12 mouse cellular contexts compared by ENCODE assay signal in genomic region chr7:28949298-28949697, GRCm38 (mm10). TPM values are rescaled to one million over a fixed set of nuclear protein-coding genes. Genes with fewer than 3 reads are reported as not detected.
DNase-seq lines count a peak whose midpoint lies in the region; ATAC-seq and TF ChIP-seq lines count a peak whose summit lies in the region.
"Had no signal": no experiment of that assay in that cellular context is flagged by ENCODE, and none has a peak within 500 bp of the region (broad histone marks: within the 10 kb centered on the region; RNA-seq: fewer than 3 reads in every experiment).

No protein-coding gene starts in this region.

- 55% methylated on average over 2 of the region's 2 CpGs for WGBS in heart, embryonic 14.5 days
- 59% methylated on average over 2 of the region's 2 CpGs for WGBS in lung, embryonic 14.5 days
- 65% methylated on average over 2 of the region's 2 CpGs for WGBS in intestine, embryonic 15.5 days
- WGBS in stomach, embryonic 16.5 days: 66% methylated on average over 2 of the region's 2 CpGs

- TF ChIP-seq CTCF in lung, embryonic 14.5 days (IDR thresholded peaks at IDR 0.05; ENCODE audit: low read depth): no peak

- no peaks in the 10 kb centered on the region for H3K9me3 ChIP-seq in heart, embryonic 14.5 days (ENCODE audit: control insufficient read depth, low read length)
- H3K9me3 ChIP-seq in lung, embryonic 14.5 days (ENCODE audit: low read depth, low read length): no peaks in the 10 kb centered on the region
- no peaks in the 10 kb centered on the region for H3K9me3 ChIP-seq in intestine, embryonic 15.5 days
- H3K9me3 ChIP-seq in stomach, embryonic 16.5 days (replicated peaks; ENCODE audit: control insufficient read depth, low read length): no peaks in the 10 kb centered on the region

- peak overlapping the region; percentile 18; the same call in 1 of the 2 replicates for H3K4me2 ChIP-seq in heart, embryonic 14.5 days (ENCODE audit: low read length)
- H3K4me2 ChIP-seq in lung, embryonic 14.5 days: peak overlapping the region; percentile 27
- H3K4me2 ChIP-seq in intestine, embryonic 15.5 days (replicated peaks): no peak overlapping the region
- peak overlapping the region; percentile 3; the same call in 1 of the 2 replicates for H3K4me2 ChIP-seq in stomach, embryonic 16.5 days (ENCODE audit: low read depth, low read length)

- peak overlapping the region; percentile 61 for H3K9ac ChIP-seq in heart, embryonic 14.5 days (ENCODE audit: low read length)
- no peak overlapping the region for H3K9ac ChIP-seq in lung, embryonic 14.5 days
- no peak overlapping the region for H3K9ac ChIP-seq in intestine, embryonic 15.5 days
- peak overlapping the region; percentile 48; the same call in 1 of the 2 replicates for H3K9ac ChIP-seq in stomach, embryonic 16.5 days (ENCODE audit: low read length)

- peaks cover 67 to 99% of the 10 kb centered on the region in 2 experiments for H3K4me1 ChIP-seq in heart, embryonic 14.5 days (ENCODE audit: control insufficient read depth in 2 of 2, insufficient read depth in 2 of 2, low read length in 2 of 2)
- H3K4me1 ChIP-seq in lung, embryonic 14.5 days (ENCODE audit: insufficient read depth): peaks cover 83% of the 10 kb centered on the region
- peaks cover 83% of the 10 kb centered on the region for H3K4me1 ChIP-seq in intestine, embryonic 15.5 days (replicated peaks)
- H3K4me1 ChIP-seq in stomach, embryonic 16.5 days (ENCODE audit: control insufficient read depth, insufficient read depth, low read length): peaks cover 84% of the 10 kb centered on the region

- DNase-seq in heart, postnatal 14 days: no peak
- DNase-seq in lung, embryonic 14.5 days: no peak
- DNase-seq in lung, adult 18-20 months: no peak
- no peak for DNase-seq in urinary bladder, adult 18-20 months (ENCODE audit: low spot score in 2 of 2)
- no peak for DNase-seq in ovary, postnatal 14 days (ENCODE audit: low spot score)
- DNase-seq: cerebellum, adult 18-20 months; spleen, adult 18-20 months; thymus, postnatal 14 days had no signal

- intact Hi-C loops in heart, postnatal 14 days (cut with DNase I): no loop called here

- peaks cover 25% of the 10 kb centered on the region for H3K36me3 ChIP-seq in heart, embryonic 14.5 days (ENCODE audit: control insufficient read depth, insufficient read depth, low read length)
- H3K36me3 ChIP-seq in lung, embryonic 14.5 days (ENCODE audit: insufficient read depth): 0 out of 2 replicates have a peak, but pooled peaks cover 9% of the 10 kb centered on the region
- peaks cover 3% of the 10 kb centered on the region; the same call in 1 of the 2 replicates for H3K36me3 ChIP-seq in intestine, embryonic 15.5 days
- H3K36me3 ChIP-seq in stomach, embryonic 16.5 days (ENCODE audit: control insufficient read depth, insufficient read depth, low read length): 0 out of 2 replicates have a peak, but pooled peaks cover 4% of the 10 kb centered on the region

- no peak for ATAC-seq in heart, embryonic 14.5 days (ENCODE audit: insufficient number of reproducible peaks, insufficient read depth, low FRiP score, low read depth)
- no peak for ATAC-seq in lung, embryonic 14.5 days (ENCODE audit: insufficient read depth)
- ATAC-seq in intestine, embryonic 15.5 days: no peak
- no peak for ATAC-seq in stomach, embryonic 16.5 days (ENCODE audit: insufficient read depth, low FRiP score)
- ATAC-seq: CD4-positive, CD25-positive, alpha-beta regulatory T cell, adult 4 months had no signal

- H3K27me3 ChIP-seq in heart, embryonic 14.5 days (ENCODE audit: control insufficient read depth, insufficient read depth, low read length): no peaks in the 10 kb centered on the region
- H3K27me3 ChIP-seq in lung, embryonic 14.5 days (ENCODE audit: insufficient read depth, low read length): no peaks in the 10 kb centered on the region
- no peaks in the 10 kb centered on the region for H3K27me3 ChIP-seq in intestine, embryonic 15.5 days (replicated peaks)
- no peaks in the 10 kb centered on the region for H3K27me3 ChIP-seq in stomach, embryonic 16.5 days (ENCODE audit: control insufficient read depth, insufficient read depth, low read length)

- H3K27ac ChIP-seq in heart, embryonic 14.5 days (replicated peaks in 1 of 2; ENCODE audit: control insufficient read depth in 1 of 2, insufficient read depth in 1 of 2, low read depth in 2 of 2, low read length in 2 of 2): peak overlapping the region; percentile 57 to 99
- H3K27ac ChIP-seq in lung, embryonic 14.5 days (ENCODE audit: low read depth): peak overlapping the region; percentile 85
- peak overlapping the region; percentile 29 for H3K27ac ChIP-seq in intestine, embryonic 15.5 days
- H3K27ac ChIP-seq in stomach, embryonic 16.5 days (ENCODE audit: low read length): peak overlapping the region; percentile 83

- H3K4me3 ChIP-seq in heart, embryonic 14.5 days (ENCODE audit: control insufficient read depth in 1 of 2, insufficient read depth in 1 of 2, low read depth in 1 of 2, low read length in 2 of 2): no peak overlapping the region
- H3K4me3 ChIP-seq in lung, embryonic 14.5 days (ENCODE audit: low read depth, low read length): no peak overlapping the region
- no peak overlapping the region for H3K4me3 ChIP-seq in intestine, embryonic 15.5 days (replicated peaks)
- no peak overlapping the region for H3K4me3 ChIP-seq in stomach, embryonic 16.5 days (replicated peaks; ENCODE audit: low read length)

RNA-seq across cellular contexts. Expression of gene Actn4, which starts 12.8 kb away (rescaled TPM):
- polyA plus RNA-seq in heart, embryonic 14.5 days (2014; fragmentation: Nextera tagmentation; extraction: Ambion mirVana): 221 and 228 TPM in 2 replicates
- 100 to 1,000 TPM; 110 to 127 TPM for total RNA-seq in heart, postnatal 14 days (2021)
- 266 and 270 TPM in 2 replicates for polyA plus RNA-seq in lung, embryonic 14.5 days (2014; fragmentation: Nextera tagmentation; extraction: Ambion mirVana)
- polyA plus RNA-seq in intestine, embryonic 15.5 days (2015; fragmentation: Nextera tagmentation; extraction: Ambion mirVana): 340 and 361 TPM in 2 replicates
- polyA plus RNA-seq in stomach, embryonic 16.5 days (2015; fragmentation: Nextera tagmentation; extraction: Ambion mirVana): 413 and 449 TPM in 2 replicates

RNA-seq across cellular contexts. Expression of gene Eif3k, which starts 32.4 kb away (rescaled TPM):
- 286 and 319 TPM in 2 replicates for polyA plus RNA-seq in heart, embryonic 14.5 days (2014; fragmentation: Nextera tagmentation; extraction: Ambion mirVana)
- total RNA-seq in heart, postnatal 14 days (2021): 100 to 1,000 TPM; 157 to 159 TPM
- 392 and 398 TPM in 2 replicates for polyA plus RNA-seq in lung, embryonic 14.5 days (2014; fragmentation: Nextera tagmentation; extraction: Ambion mirVana)
- 359 and 375 TPM in 2 replicates for polyA plus RNA-seq in intestine, embryonic 15.5 days (2015; fragmentation: Nextera tagmentation; extraction: Ambion mirVana)
- polyA plus RNA-seq in stomach, embryonic 16.5 days (2015; fragmentation: Nextera tagmentation; extraction: Ambion mirVana): 339 and 345 TPM in 2 replicates

RNA-seq across cellular contexts. Expression of gene Map4k1, which starts 32.6 kb away (rescaled TPM):
- polyA plus RNA-seq in heart, embryonic 14.5 days (2014; fragmentation: Nextera tagmentation; extraction: Ambion mirVana): 2.8 and 3.3 TPM in 2 replicates
- 1 to 10 TPM in 1 of 2 experiments, under 1 TPM in 1; 0.96 to 2.4 TPM for total RNA-seq in heart, postnatal 14 days (2021)
- polyA plus RNA-seq in lung, embryonic 14.5 days (2014; fragmentation: Nextera tagmentation; extraction: Ambion mirVana): 8.5 and 10.7 TPM in 2 replicates
- 6.3 and 7.7 TPM in 2 replicates for polyA plus RNA-seq in intestine, embryonic 15.5 days (2015; fragmentation: Nextera tagmentation; extraction: Ambion mirVana)
- polyA plus RNA-seq in stomach, embryonic 16.5 days (2015; fragmentation: Nextera tagmentation; extraction: Ambion mirVana): 7.9 and 8.4 TPM in 2 replicates

Comparison
In these comparisons a context has a peak if more than half of its experiments do, and no peak if none do; other contexts are left out.
1. H3K27ac ChIP-seq: peak in every context shown above with its lines; median percentile 85 in lung, embryonic 14.5 days; 83 in stomach, embryonic 16.5 days; 78 in heart, embryonic 14.5 days; 29 in intestine, embryonic 15.5 days.
2. H3K9ac ChIP-seq: peak in heart, embryonic 14.5 days (single experiment) and stomach, embryonic 16.5 days (single experiment); none in lung, embryonic 14.5 days (single experiment) and intestine, embryonic 15.5 days (single experiment).